Mouse (Mus musculus) midbrain, embryonic 16.5 days (tissue): ENCODE measurements around the gene Spry2. TPM values are rescaled to one million over a fixed set of nuclear protein-coding genes. Genes with fewer than 3 reads are reported as not detected.
A peak's percentile ranks its signal among the peaks of the same experiment; 100 is the strongest.

Experiments
- ATAC-seq: fragments of 200-750 bp; cut with Nextera tagmentation; 2 replicates; pipeline ENCODE4 v1.8.0; 2017; ENCODE audit warnings: moderate TSS enrichment
- H3K27ac ChIP-seq: fragments of 300-500 bp; sonication (generic); 2 replicates; pipeline ENCODE4 v1.5.1; 2014; ENCODE audit warnings: mild to moderate bottlenecking, low read length, mixed read lengths
- H3K27me3 ChIP-seq: fragments of 300-500 bp; sonication (generic); 2 replicates; pipeline ENCODE4 v1.6.1; 2014; ENCODE audit warnings: low read depth, low read length, mixed read lengths; ENCODE audit not compliant: control insufficient read depth, insufficient read depth
- H3K36me3 ChIP-seq: fragments of 300-500 bp; sonication (generic); 2 replicates; pipeline ENCODE4 v1.6.1; 2014; ENCODE audit warnings: mild to moderate bottlenecking, low read length, moderate library complexity, mixed read lengths; ENCODE audit not compliant: control insufficient read depth, insufficient read depth
- H3K4me1 ChIP-seq: fragments of 300-500 bp; sonication (generic); 2 replicates; pipeline ENCODE4 v1.6.1; 2014; ENCODE audit warnings: mild to moderate bottlenecking, low read length, mixed read lengths; ENCODE audit not compliant: control insufficient read depth, insufficient read depth
- H3K4me2 ChIP-seq: fragments of 300-500 bp; sonication (generic); 2 replicates; pipeline ENCODE4 v1.6.1; 2014; ENCODE audit warnings: mild to moderate bottlenecking, low read length, mixed read lengths
- H3K4me3 ChIP-seq: fragments of 300-500 bp; sonication (generic); 2 replicates; pipeline ENCODE4 v1.5.1; 2014; ENCODE audit warnings: low read depth, mild to moderate bottlenecking, low read length, moderate library complexity, mixed read lengths
- H3K9ac ChIP-seq: fragments of 300-500 bp; sonication (generic); 2 replicates; pipeline ENCODE4 v1.6.1; 2014; ENCODE audit warnings: low read depth, low read length, mixed read lengths
- H3K9me3 ChIP-seq: fragments of 300-500 bp; sonication (generic); replicated peaks from 2 replicates; pipeline ENCODE4 v1.6.1; 2014; ENCODE audit warnings: mild to moderate bottlenecking, low read length, mixed read lengths; ENCODE audit not compliant: control insufficient read depth, poor library complexity, severe bottlenecking
- WGBS: fragments of 180-500 bp; shearing (Covaris S2); extraction: QIAGEN DNeasy Blood & Tissue Kit; methylation state at CpG from one replicate; pipeline ENCODE4 v1.1.7; 2014; 5-methylcytosine and 5-hydroxymethylcytosine counted together
- polyA plus RNA-seq: library from polyadenylated mRNA; unstranded; fragments of >200 nt; fragmentation: Nextera tagmentation; extraction: Ambion mirVana; gene quantifications from 2 replicates; pipeline ENCODE4 v1.2.1, GENCODE M21; 2015

Gene Spry2
- 30.4 and 31.0 TPM in 2 replicates for polyA plus RNA-seq

- Histone ChIP-seq H3K27ac (peak within 1 kb of the TSS; percentile 99), H3K9me3 (no peaks in the 10 kb centered on the region), H3K4me1 (peaks cover 14% of the 10 kb centered on the region), H3K4me3 (peak within 1 kb of the TSS; percentile 65), H3K9ac (peak within 1 kb of the TSS; percentile 72), H3K4me2 (peak within 1 kb of the TSS; percentile 80), H3K36me3 (no peaks in the 10 kb centered on the region), H3K27me3 (no peaks in the 10 kb centered on the region)
- WGBS, result under 1% methylated on average over 65 of the region's 89 CpGs
- peak; percentile 93 for ATAC-seq
These were observed at the start of gene Spry2 for GRCm38 (mm10) chr14:105896791-105897568. Gene Spry2 (minus strand): TSS chr14:105896819.

GRCm38 (mm10) chr14:105941353-105941752 is 44.7 kb upstream of the Spry2 start:
- Histone ChIP-seq H3K9ac (no peak overlapping the region), H3K4me3 (no peak overlapping the region), H3K9me3 (no peaks in the 10 kb centered on the region), H3K4me1 (no peaks in the 10 kb centered on the region), H3K27me3 (no peaks in the 10 kb centered on the region), H3K4me2 (no peak overlapping the region), H3K36me3 (no peaks in the 10 kb centered on the region), H3K27ac (no peak overlapping the region)
- WGBS, result 82% methylated on average over 9 of the region's 9 CpGs
- no peak for ATAC-seq

- Histone ChIP-seq H3K36me3 (no peaks in the 10 kb centered on the region), H3K9ac (no peak overlapping the region), H3K4me2 (no peak overlapping the region), H3K4me3 (no peak overlapping the region), H3K9me3 (no peaks in the 10 kb centered on the region), H3K4me1 (no peaks in the 10 kb centered on the region), H3K27ac (no peak overlapping the region), H3K27me3 (0 out of 2 replicates have a peak, but pooled peaks cover 3% of the 10 kb centered on the region)
- ATAC-seq, result no peak
- WGBS, result 92% methylated on average over 9 of the region's 9 CpGs
These were observed 30.1 kb upstream of the Spry2 start for GRCm38 (mm10) chr14:105926726-105927125.

- 94% methylated on average over 2 of the region's 2 CpGs for WGBS
- H3K4me3 ChIP-seq, result no peak overlapping the region
- no peak overlapping the region for H3K4me2 ChIP-seq
- no peaks in the 10 kb centered on the region for H3K9me3 ChIP-seq
- no peak overlapping the region for H3K9ac ChIP-seq
- ATAC-seq, result no peak
- H3K27ac ChIP-seq, result no peak overlapping the region
- no peaks in the 10 kb centered on the region for H3K36me3 ChIP-seq
- peaks cover 2% of the 10 kb centered on the region; the same call in 1 of the 2 replicates for H3K4me1 ChIP-seq
- H3K27me3 ChIP-seq, result 0 out of 2 replicates have a peak, but pooled peaks cover 3% of the 10 kb centered on the region
These were observed 28.7 kb upstream of the Spry2 start for GRCm38 (mm10) chr14:105925305-105925704.

- WGBS, result 50% methylated on average over 1 of the region's 1 CpGs
- Histone ChIP-seq H3K9me3 (no peaks in the 10 kb centered on the region), H3K4me3 (no peak overlapping the region), H3K27me3 (0 out of 2 replicates have a peak, but pooled peaks cover 3% of the 10 kb centered on the region), H3K4me2 (no peak overlapping the region), H3K27ac (no peak overlapping the region), H3K36me3 (no peaks in the 10 kb centered on the region), H3K4me1 (peaks cover 2% of the 10 kb centered on the region; the same call in 1 of the 2 replicates), H3K9ac (no peak overlapping the region)
- 0 out of 2 replicates have a peak, but pooled peaks have one; percentile 45 for ATAC-seq
These were observed 28.1 kb upstream of the Spry2 start for GRCm38 (mm10) chr14:105924712-105925111.

- ATAC-seq, result no peak
These were observed 26.3 kb upstream of the Spry2 start for GRCm38 (mm10) chr14:105922874-105923273.

GRCm38 (mm10) chr14:105922427-105922826 is 25.8 kb upstream of the Spry2 start:
- Histone ChIP-seq H3K4me3 (no peak overlapping the region), H3K27me3 (0 out of 2 replicates have a peak, but pooled peaks cover 3% of the 10 kb centered on the region), H3K36me3 (no peaks in the 10 kb centered on the region), H3K4me2 (no peak overlapping the region), H3K9me3 (no peaks in the 10 kb centered on the region), H3K4me1 (peaks cover 2% of the 10 kb centered on the region; the same call in 1 of the 2 replicates), H3K27ac (no peak overlapping the region), H3K9ac (no peak overlapping the region)
- 45% methylated on average over 5 of the region's 5 CpGs for WGBS
- ATAC-seq, result no peak

More at GRCm38 (mm10) chr14:105922874-105923273, 26.3 kb upstream of the Spry2 start:
- no peak overlapping the region for H3K4me2 ChIP-seq
- WGBS, result 22% methylated on average over 8 of the region's 8 CpGs
- H3K9me3 ChIP-seq, result no peaks in the 10 kb centered on the region
- 0 out of 2 replicates have a peak, but pooled peaks cover 3% of the 10 kb centered on the region for H3K27me3 ChIP-seq
- no peak overlapping the region for H3K9ac ChIP-seq
- H3K27ac ChIP-seq, result no peak overlapping the region
- H3K4me1 ChIP-seq, result peaks cover 2% of the 10 kb centered on the region; the same call in 1 of the 2 replicates
- H3K36me3 ChIP-seq, result no peaks in the 10 kb centered on the region
- no peak overlapping the region for H3K4me3 ChIP-seq

GRCm38 (mm10) chr14:105921217-105921695 is 24.6 kb upstream of the Spry2 start:
- no peak for ATAC-seq
- Histone ChIP-seq H3K27me3 (0 out of 2 replicates have a peak, but pooled peaks cover 3% of the 10 kb centered on the region), H3K4me1 (peaks cover 2% of the 10 kb centered on the region; the same call in 1 of the 2 replicates), H3K27ac (no peak overlapping the region), H3K9me3 (no peaks in the 10 kb centered on the region), H3K4me3 (no peak overlapping the region), H3K36me3 (no peaks in the 10 kb centered on the region), H3K9ac (no peak overlapping the region), H3K4me2 (peak overlapping the region; percentile 42)
- 4% methylated on average over 8 of the region's 8 CpGs for WGBS
